Mouse (Mus musculus): ENCODE measurements around the gene Sez6l2. TPM values are rescaled to one million over a fixed set of nuclear protein-coding genes. Genes with fewer than 3 reads are reported as not detected.
"Not testable (repeated sequence)": the region's sequence is repeated elsewhere in the genome, so short reads cannot be mapped to it uniquely, and the experiment has no call there.

Gene Sez6l2
- 10 to 100 TPM; 18.6 to 21.2 TPM for total RNA-seq (2021)

- DNase-seq = peak; percentile 96
Measured at GRCm38 (mm10) chr7:126949793-126950646, at the start of gene Sez6l2. Sez6l2 (plus strand) TSS chr7:126950563.

GRCm38 (mm10) chr7:126905590-126905989 is 44.8 kb upstream of the Sez6l2 start:
- no peak for DNase-seq

- no peak for DNase-seq
Measured at GRCm38 (mm10) chr7:126914844-126915243, 35.5 kb upstream of the Sez6l2 start.

GRCm38 (mm10) chr7:126918356-126918755 is 32.0 kb upstream of the Sez6l2 start:
- not testable (repeated sequence) for DNase-seq

GRCm38 (mm10) chr7:126919973-126920372 is 30.4 kb upstream of the Sez6l2 start:
- no peak for DNase-seq

GRCm38 (mm10) chr7:126921563-126921962 is 28.8 kb upstream of the Sez6l2 start:
- DNase-seq = no peak

GRCm38 (mm10) chr7:126922624-126923060 is 27.7 kb upstream of the Sez6l2 start, which contains the start of gene Tmem219:
Tmem219 (minus strand) TSS chr7:126922917.
- peak; percentile 60 for DNase-seq

- no peak for DNase-seq
Measured at GRCm38 (mm10) chr7:126923999-126924398, 26.4 kb upstream of the Sez6l2 start.

- no peak for DNase-seq
Measured at GRCm38 (mm10) chr7:126926299-126926698, 24.1 kb upstream of the Sez6l2 start.

- DNase-seq = peak; percentile 96
Measured at GRCm38 (mm10) chr7:126928384-126929037, 21.9 kb upstream of the Sez6l2 start, which contains the start of gene Kctd13. Kctd13 (plus strand) TSS chr7:126928879.

GRCm38 (mm10) chr7:126929046-126929445 is 21.3 kb upstream of the Sez6l2 start:
- no peak for DNase-seq

GRCm38 (mm10) chr7:126932652-126933051 is 17.7 kb upstream of the Sez6l2 start:
- DNase-seq = no peak

GRCm38 (mm10) chr7:126941171-126941570 is 9.2 kb upstream of the Sez6l2 start:
- DNase-seq = no peak

GRCm38 (mm10) chr7:126941801-126942200 is 8.6 kb upstream of the Sez6l2 start:
- no peak for DNase-seq

- peak; percentile 64 for DNase-seq
Measured at GRCm38 (mm10) chr7:126946530-126946929, 3.8 kb upstream of the Sez6l2 start.

GRCm38 (mm10) chr7:126948626-126949025 is 1.7 kb upstream of the Sez6l2 start:
- DNase-seq = no peak

- DNase-seq = no peak
Measured at GRCm38 (mm10) chr7:126949403-126949792, 965 bp upstream of the Sez6l2 start, which contains the start of gene Asphd1. Asphd1 (minus strand) TSS chr7:126949582.

- no peak for DNase-seq
Measured at GRCm38 (mm10) chr7:126950647-126951615, 568 bp downstream of the Sez6l2 start.

- DNase-seq = no peak
Measured at GRCm38 (mm10) chr7:126951741-126952140, 1.4 kb downstream of the Sez6l2 start.

- no peak for DNase-seq
Measured at GRCm38 (mm10) chr7:126952646-126953045, 2.3 kb downstream of the Sez6l2 start.

GRCm38 (mm10) chr7:126955125-126955524 is 4.8 kb downstream of the Sez6l2 start:
- no peak for DNase-seq

GRCm38 (mm10) chr7:126959780-126960179 is 9.4 kb downstream of the Sez6l2 start:
- no peak for DNase-seq
